Mouse (Mus musculus): ENCODE results near the gene Qser1.

- TF ChIP-seq CTCF (IDR thresholded peaks at IDR 0.05; ENCODE audit: low read depth) (no peak), EP300 (IDR thresholded peaks at IDR 0.05; ENCODE audit: low read depth) (no peak)
Measured at GRCm38 (mm10) chr2:104768697-104769096, 47.9 kb downstream of the Qser1 start.

Measured in liver, embryonic 14.5 days (tissue).